Mouse (Mus musculus): ENCODE measurements at regions not wholly inside any gene's neighbourhood (a gene's known extent, or its start where the extent isn't known, plus 50 kb on each side); places are given as distances from the start of the nearest gene placed in this dataset.
A peak's percentile ranks its signal among the peaks of the same experiment; 100 is the strongest.

DNA sequence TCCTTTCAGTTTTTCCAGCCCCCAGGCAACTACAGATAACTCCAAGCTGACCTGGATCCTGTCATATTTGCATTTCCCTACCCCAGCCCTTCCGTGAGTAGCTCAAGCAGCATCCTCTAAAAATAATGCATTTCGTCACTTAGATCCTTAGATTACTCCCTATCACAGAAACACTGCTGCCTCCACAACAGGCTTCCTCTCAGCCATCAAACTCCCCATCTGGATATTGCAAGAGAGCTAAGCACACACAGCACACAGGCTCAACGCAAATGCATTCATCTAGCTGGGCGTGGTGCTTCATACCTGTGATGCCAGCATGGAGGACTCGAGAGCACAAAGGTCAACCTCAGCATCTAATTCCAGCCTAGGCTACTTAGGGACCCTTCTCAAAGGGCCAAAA lies 260.9 kb downstream of the Sox4 start:
- DNase-seq: no peak

DNA sequence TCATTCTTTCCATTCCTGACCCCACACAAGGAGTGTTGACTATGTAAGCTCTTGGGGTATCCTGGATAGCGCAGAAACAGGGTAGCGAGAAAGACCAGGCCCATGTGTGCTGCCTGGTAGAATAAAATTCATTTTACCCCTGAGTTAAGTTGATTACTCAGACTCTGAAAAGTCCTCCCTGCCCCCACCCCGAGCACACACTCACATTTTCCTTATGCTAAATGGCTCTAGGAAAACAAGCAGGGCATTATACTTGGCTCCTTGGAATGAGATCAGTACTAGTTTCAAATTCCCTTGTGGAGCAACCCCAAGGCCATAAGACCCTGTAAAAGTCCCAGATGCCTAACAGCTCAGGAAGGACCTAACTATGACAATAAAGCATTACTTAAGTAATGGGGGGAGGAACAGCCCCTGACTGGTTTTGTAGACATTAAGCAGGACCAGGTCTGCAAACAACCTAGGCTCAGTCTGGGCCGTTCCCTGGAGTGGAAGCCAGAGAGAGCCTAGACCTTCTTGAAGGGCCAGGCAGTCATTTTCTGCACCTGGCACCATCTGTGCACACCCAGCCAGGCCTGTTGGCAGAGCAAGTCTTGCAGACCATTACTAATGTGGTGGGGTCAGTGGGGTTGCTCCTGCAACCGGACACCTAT lies 262.9 kb downstream of the Sox4 start:
- DNase-seq: no peak

DNA sequence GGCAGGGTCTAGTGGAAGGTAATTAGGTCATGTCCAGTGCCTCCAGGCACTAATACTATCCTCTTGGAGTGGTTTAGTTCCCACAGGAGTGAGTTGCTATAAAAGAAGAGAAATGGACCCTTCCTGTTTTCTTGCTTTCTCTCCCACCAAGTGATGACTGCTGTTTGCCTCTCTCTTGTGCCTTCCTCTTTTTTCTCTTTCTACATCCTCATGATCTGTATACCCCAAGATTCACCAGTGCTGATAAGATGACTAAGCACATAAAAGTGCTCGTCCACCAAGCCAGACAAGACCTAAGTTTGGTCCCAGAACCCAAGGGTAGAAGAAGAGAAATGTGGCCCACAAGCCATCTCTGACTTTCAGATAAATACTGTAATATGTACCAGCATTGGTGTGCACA lies 265.7 kb downstream of the Sox4 start:
- no peak for DNase-seq

DNA sequence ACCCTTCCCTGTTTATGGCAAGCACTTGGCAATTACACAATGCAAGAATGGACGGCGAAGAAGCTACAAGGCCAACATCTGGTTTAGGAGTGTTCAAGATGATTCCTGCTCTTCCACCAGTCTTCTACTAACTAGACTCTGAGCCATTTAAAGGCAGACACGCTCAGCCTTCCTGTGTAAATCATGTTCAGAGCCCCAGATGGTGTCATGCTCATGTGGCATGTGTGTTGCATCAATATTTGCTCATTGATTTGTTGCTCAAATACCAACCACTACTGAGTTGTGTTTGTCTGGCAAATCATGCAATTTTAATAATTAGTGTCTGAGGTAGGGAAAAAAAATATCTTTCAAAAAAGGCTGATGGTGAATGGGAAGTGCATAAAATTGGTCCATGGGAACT lies 269.2 kb downstream of the Sox4 start:
- DNase-seq: no peak

DNA sequence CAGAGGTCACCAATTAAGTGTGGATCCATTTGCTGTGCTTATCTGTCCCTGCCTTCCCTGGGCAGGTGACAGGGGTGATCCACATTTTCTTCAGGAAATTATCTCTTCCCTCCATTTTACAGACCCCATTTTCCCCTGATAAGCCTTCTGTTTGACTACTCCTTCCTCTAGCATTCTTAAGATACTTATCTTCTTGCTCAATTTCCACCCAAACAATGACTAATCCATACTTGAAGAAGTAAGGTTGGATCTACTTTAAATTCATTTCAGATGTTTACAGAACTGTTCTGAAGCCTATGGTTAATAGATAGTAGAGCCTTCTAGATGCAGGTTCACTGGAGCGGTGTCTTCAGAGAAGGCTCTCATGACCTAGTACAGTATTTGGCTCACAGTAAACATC lies 273.2 kb downstream of the Sox4 start:
- no peak for DNase-seq

DNA sequence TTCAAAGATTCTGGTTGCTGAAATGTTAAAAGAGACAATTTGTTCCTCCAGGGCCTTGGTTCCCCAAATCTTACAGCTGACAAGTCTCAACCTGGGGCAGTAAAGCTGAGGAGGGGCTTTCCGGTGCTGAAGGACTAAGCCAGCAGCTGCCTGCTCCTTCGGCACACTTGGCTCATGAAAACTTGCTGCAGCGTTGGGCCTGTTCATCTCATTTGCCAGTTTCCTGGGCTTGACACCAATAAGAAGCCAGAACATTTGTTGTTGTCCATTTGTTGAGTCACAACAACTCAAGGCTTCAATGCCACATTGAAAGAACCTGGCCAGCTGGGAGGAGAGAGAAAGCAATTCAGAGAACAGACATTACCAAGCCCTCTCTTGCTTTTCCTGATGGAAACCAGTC lies 279.9 kb downstream of the Sox4 start:
- no peak for DNase-seq

DNA sequence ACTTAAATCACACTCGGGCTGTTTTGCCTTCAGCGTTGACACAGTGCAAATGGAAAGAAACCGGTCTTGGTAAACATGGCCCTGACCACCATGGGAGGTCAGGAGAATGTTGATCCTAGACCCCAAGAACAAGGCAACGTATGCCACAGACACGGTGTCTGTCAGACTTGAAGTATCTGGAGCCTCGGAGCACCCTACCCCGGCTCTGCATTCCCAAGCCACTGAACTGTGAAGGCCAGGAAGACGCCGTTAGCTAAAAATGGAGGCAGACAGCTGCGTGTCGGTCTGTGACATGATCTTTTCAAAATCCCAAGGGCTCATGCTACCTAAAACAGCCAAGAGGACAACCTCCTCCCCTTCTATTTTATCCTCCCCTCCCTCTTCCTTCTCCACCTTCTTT lies 282.0 kb downstream of the Sox4 start:
- DNase-seq: no peak

DNA sequence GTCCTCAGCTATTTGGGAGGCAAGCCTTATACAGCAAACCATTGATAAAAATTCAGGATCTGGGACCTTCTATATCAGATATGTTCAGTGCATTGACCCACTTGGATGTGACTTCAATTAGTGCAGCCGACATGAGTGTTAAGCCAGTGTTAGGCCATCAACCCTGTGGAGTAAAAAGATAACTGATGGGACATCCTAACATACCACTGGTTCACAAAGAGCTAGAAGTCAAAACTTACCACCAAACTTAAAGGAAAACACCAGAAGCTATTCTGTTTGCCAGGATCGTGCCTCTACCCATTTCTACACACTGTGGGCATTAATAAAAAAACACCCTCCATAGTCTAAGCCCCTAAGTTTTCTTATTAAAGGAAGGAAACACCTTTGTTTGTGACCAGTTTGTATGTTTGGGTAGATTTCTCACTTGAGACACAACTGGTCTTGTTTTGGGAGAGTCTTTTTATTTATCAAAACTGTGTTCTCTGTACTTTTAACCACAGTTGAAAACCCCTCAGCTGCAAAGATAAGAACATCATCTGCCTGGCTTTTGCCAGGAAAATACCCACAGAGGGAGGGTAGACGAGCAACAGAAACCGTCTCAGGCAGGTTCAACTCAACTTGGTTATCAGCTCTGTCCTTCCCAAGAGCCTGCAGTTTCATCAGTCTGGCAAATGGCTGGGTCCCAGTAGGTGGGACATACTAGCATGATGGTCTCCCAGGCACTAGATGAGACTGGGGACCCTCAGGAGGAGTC lies 283.5 kb downstream of the Sox4 start:
- no peak for DNase-seq

DNA sequence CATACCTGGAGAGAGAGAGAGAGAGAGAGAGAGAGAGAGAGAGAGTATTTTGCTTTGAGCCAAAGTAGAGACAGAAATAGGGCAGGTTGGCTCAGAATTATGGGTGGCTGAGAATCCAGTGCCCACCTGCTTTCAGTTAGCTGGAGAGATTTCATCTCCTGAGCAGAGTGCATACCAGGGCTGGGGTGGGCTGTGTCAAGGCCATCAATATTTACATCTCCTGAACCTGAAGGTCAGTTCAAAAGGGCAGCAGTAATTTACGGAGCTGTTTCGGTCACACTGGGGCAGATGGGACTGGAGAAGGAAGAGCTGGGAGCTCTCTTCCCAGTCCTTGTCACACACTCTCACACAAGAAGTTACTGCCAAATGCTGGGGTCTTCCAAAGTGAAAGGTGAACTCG lies 286.7 kb downstream of the Sox4 start:
- no peak for DNase-seq

DNA sequence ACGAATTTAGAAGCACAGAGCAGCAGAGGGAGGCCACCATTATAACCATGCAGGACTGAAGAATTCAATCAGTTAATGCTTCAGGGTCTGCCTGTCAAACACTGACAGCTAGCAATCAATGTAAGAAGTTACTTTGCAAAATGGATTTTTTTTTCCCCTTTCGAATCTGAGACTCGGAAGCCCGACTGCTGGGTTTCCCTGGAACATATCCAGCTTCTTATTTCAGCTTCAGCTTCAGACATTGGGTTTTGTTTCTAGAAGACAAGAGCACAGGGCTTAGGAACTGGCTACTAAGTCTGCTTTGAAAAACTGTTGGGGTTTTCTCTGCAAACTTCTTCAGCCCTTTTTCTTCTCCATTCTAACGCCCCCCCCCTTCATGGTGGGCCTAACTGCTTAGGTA lies 288.4 kb downstream of the Sox4 start:
- DNase-seq: no peak

DNA sequence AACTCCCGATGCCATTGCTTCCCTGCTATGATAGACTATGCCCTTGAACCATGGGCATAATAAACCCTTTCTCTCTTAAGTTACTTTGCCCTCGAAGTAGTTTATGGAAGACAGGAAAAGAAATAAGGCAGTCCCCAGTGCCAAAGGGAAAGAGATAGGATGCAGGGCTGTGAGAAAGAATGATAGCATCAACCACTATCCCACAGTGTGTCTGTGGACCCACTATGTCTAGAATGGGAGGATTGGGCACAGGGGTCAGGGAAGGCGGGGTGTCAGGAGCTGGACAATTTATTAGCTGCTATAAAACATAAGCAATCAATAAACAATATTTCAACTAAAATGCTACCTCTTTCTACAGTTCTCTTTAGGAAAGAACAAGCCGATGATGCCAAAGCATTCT lies 288.8 kb downstream of the Sox4 start:
- no peak for DNase-seq

DNA sequence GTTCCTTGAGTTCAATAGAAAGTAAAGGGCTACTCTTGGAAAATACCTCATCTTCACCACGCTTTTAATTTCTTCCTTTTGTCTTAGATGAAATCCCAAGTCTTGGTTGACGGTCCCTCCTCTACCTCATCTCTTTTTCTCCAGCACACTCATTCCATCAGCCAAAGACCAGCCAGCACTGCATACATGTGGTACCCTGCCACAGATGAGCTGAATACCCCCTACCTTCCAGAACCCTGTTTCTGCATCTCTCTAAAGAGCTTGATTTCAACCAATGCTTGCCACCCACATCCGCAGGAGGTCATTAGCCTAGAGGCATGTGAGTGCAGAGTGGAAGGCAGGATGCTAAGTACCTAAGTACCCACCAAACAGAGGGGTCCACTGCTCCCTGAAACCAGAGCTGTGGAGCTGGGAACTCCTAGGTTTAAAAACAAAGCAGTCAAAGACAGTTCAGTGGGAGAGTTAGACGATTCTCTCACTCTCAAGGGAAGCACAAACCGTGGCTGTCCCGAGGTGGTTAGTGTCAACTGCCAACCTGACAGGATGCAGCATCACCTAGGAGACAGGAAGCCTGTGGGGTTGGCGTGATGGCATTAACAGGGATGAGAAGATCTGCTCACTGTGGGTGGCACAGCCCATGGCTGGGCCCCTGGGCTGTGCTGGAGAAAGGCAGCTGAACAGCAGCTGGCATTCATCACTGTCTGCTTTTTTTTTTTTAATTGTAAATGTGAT lies 289.4 kb downstream of the Sox4 start:
- DNase-seq: no peak

DNA sequence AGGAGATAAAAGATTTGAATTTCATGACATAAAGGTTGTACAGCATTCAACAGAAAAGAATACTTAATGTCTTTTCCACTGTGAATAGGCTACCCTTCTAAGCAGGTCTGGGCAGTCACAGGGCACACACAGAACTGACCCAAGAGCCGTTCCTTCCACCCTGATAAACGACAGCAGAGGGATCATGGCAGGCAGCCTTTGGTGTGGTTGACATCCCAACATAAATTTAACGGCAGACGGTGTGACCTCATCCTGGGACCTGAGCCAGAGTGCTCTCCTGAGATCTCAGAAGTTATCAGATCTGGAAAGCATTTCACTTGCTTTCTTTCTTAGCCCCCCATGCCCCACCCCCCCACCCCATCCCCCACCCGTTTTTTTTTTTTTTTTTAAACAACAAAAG lies 290.1 kb downstream of the Sox4 start:
- DNase-seq: peak; percentile 54

DNA sequence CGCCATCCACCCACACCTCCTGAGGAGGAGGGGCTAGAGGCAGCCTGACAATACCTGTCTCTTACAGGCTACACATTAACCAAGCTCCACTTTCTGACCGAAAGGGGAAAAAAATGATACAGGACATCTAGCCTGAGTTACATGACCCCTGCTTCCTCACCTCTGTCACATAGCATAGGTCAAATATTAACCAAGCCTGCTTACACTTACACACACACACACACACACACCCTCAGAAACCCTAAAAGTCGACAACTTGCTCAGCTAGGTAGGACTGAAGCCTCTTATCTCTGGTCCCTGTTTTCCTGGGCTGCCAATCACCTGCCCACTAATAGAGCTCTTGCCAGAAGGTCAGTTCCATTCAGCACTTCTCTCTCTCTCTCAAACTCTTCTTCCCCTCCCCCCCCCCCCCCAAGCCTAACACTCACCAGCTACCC lies 291.2 kb downstream of the Sox4 start:
- DNase-seq: no peak

DNA sequence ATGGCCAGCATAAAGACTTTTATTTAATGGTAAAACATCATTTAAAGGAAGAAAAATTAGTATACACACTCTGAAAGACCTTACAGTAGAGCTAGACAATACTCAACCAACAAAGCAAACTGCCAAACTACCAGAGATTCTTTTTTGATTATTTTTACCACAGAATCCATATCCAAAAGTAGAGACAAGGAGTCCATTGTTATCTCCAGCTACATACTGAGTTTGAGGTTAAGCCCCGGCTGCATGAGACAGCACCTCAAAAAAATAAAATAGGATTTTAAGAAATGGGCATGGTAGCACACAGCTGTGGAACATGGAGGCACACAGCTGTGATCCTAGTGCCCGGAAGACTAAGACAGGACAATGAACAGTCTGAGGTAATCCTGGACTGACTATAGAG lies 293.4 kb downstream of the Sox4 start:
- no peak for DNase-seq

DNA sequence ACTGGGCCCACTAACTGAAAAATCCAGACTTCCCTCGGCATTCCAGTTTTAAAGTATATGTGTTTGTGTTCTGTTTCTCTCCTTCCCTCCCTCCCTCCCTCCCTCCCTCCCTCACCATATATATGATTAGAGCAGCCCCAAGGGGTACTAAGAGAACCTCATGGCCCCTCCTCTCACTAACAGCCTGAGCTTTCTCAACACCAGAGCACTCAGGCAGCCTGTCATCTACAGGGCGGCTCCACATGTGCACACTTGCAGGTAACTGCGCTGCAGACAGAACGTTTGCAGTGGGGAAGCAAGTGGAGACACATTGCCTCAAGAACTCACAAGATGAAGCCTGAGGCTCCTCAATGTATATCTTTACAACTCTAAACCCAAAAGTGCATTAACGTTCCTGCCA lies 294.9 kb downstream of the Sox4 start:
- DNase-seq: no peak

DNA sequence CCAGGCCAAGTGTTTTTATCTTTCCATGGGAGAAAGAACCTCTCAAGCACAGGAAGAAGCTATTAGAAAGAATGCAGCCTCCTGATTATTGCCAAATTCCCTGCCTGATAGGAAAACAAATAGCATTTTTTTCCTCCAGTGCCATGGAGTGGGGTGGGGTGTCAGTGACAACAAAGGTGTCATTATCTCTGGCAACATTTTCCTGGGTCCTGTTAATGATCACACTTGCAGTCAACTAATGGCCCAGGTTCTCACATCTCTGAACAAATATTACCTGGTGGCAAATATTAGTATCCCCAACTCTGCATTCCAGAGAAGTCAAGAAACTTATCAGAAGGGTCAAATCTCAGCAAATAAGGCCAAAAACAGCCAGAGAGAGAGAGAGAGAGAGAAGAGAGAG lies 298.6 kb downstream of the Sox4 start:
- no peak for DNase-seq

DNA sequence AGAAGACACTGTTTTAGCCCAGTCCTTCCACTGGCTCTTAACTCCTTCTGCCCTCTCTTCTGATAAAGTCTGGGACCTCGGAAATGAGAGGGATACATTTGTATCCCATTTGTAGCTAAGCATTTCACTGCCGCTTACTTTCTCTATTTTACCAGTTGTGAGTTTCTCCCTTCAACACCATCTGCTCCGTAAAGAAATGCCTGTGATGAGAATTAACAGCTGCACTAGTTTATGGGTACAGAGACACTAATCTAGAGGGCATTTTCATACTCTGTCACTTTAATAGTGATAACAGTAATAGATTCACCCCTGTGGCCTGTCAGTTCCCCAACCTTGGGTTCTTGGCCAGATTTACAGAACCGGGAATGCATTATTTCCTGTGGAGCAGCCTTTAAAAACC lies 300.2 kb downstream of the Sox4 start:
- no peak for DNase-seq

DNA sequence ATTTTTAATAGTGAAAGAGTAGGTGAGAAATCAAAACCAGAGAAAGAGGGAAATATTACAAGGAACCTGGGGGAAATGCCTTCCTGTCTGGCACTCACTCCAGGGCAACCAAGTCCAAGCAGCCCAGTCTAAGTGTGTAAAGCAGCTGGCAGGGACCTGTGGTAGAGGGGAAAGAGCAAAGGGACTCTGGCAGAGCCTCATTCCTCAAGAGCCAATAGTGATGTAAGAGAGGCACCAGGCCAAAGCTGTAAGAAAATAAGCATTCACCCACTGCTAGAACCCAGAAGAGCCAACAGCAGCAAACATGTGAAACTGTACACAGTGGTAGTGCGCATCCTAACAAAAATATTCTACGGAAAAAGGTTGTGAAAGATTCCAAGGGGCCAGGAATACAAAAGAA lies 301.7 kb downstream of the Sox4 start:
- peak; percentile 65 for DNase-seq

DNA sequence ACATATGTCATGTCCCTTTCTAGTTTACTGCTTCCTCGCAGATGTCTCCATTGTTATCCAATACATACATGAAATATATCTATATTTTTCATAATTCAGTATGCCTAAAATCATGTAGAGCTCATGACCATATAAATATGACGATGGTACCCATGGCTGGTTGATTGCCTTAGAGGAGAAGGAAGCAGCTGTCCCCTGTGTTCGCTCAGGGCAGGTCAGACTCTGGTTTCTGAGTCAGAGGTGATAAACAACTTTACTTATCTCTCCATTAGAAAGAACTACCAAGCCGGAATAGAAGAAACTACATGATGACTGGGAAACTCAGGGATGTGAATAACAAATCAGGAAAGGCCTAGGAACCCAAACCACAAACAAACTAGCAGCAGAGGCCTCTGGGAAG lies 307.6 kb downstream of the Sox4 start:
- DNase-seq: no peak

DNA sequence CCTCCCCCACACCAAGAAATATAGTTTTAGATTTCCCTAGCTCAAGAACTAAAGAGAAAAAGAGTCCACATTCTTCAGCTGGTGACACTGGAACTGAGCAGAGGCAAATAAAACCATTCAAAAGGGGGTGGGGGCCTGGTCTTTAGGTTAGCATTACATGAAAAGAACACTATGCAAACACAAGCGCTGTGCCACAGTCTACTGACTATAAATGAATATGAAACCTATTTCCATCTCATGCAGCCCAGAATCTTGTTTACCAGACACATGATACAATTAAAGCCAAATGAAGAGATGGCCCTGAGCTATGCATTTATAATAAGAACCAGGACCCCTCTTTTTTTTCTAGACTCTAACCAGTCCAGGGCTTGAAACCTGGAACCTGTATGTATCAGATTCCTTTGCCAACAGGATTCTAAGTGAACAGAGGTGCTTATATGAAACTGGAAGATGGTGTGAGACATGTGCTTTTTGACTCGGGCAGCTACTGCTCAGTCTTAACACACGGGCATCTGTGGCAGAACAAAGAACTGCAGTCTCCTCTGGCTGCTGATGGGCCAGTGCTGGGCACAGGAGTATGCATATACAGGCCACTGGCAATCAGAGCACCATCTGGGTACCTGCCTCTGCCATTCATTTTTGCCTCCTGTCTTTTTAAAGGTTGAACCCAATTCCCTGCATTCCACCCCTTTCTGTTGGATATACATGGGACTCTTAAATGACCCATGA lies 308.5 kb downstream of the Sox4 start:
- DNase-seq: no peak

DNA sequence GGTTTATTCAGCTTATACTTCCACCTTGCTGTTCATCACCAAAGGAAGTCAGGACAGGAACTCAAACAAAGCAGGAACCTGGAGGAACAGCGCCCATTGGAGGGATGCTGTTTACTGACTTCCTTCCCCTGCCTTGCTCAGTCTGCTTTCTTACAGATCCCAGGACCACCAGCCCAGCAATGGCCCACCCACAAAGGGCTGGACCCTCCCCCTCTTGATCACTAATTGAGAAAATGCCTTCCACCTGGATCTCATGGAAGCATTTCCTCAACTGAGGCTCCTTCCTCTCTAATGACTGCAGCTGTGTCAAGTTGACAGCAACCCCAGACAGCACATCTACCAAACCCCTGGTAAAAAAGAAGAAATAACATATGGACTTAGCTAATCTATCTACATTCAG lies 312.7 kb downstream of the Sox4 start:
- no peak for DNase-seq

DNA sequence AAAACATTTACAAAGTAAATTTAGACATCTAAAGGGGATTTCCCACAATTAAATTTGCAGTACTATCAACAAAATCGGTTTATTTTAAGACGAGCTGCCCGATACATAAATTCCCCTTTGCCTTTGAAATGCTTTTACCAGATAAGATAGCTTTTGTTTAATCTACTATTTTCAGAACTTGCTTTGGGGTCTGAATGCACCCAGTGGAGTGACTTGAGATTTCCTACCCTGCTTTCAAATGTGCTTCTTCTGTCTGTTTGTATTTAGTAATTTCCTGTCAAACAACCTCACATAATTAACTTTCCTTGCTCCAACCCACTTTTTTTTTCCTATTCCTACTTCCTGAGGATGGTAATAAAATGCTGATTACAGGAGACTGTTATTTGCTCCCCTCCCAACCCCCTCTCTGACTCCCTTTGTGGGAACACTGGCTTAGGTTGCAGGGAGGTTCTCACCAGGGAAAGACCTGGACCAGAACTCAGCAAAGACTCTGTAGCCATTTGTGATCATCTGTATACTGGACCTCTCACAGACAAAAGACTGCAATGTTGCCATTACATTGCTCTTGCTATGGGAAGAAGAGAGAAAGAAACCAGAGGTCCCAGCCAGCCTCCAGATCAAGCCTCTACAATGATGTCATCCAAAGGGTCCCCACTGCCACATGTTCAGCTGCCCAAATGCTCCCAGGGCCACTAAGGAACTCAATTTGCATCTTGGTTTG lies 318.1 kb downstream of the Sox4 start:
- DNase-seq: no peak
